Mouse (Mus musculus): ENCODE results near the gene Zmynd11. TPM values are rescaled to one million over a fixed set of nuclear protein-coding genes. Genes with fewer than 3 reads are reported as not detected.

The Zmynd11 gene
- polyA plus RNA-seq, 1 experiment from 2014 or later, result 104 TPM

- WGBS, result 91% methylated on average over 4 of the region's 4 CpGs
- Histone ChIP-seq H3K4me3 (no peak overlapping the region), H3K9me3 (no peaks in the 10 kb centered on the region), H3K9ac (no peak overlapping the region), H3K27ac (replicated peaks) (no peak overlapping the region), H3K4me2 (no peak overlapping the region), H3K27me3 (no peaks in the 10 kb centered on the region), H3K36me3 (peaks cover 67% of the 10 kb centered on the region), H3K4me1 (replicated peaks) (no peaks in the 10 kb centered on the region)
- ATAC-seq (ENCODE audit: low read depth), result no peak
Measured at GRCm38 (mm10) chr13:9683280-9683679, 81.8 kb downstream of the Zmynd11 start.

- H3K36me3 ChIP-seq, result peaks cover 50% of the 10 kb centered on the region
- no peaks in the 10 kb centered on the region for H3K27me3 ChIP-seq
- no peak overlapping the region for H3K4me3 ChIP-seq
- H3K27ac ChIP-seq (replicated peaks), result no peak overlapping the region
- H3K9ac ChIP-seq, result no peak overlapping the region
- H3K4me1 ChIP-seq (replicated peaks), result no peaks in the 10 kb centered on the region
- no peaks in the 10 kb centered on the region for H3K9me3 ChIP-seq
- no peak overlapping the region for H3K4me2 ChIP-seq
- no peak for ATAC-seq (ENCODE audit: low read depth)
- 98% methylated on average over 3 of the region's 3 CpGs for WGBS
Measured at GRCm38 (mm10) chr13:9681492-9681891, 83.6 kb downstream of the Zmynd11 start.

DNA sequence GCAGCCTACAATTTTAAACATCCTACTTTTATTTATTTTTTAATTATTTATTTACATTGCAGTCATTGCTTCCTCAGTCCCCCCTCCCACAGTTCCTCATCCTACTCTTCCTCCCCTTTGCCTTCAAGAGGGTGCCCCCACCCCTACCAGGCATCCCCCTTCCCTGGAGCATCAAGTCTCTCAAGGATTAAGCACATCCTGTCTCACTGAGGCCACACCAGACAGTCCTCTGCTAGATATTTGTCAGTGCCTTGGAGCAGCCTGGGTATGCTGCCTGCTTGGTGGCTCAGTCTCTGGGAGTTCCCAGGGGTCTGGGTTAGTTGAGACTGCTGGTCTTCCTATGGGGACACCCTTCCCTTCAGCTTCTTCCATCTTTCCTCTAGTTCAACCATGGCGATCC lies 91.0 kb downstream of the Zmynd11 start:
- H3K9me3 ChIP-seq, result peaks cover 9% of the 10 kb centered on the region; the same call in 1 of the 2 replicates
- 90% methylated on average over 1 of the region's 1 CpGs for WGBS
- H3K36me3 ChIP-seq, result peaks cover 29% of the 10 kb centered on the region
- no peak overlapping the region for H3K9ac ChIP-seq
- no peak overlapping the region for H3K4me3 ChIP-seq
- no peak overlapping the region for H3K27ac ChIP-seq (replicated peaks)
- H3K4me1 ChIP-seq (replicated peaks), result no peaks in the 10 kb centered on the region
- no peak overlapping the region for H3K4me2 ChIP-seq
- no peaks in the 10 kb centered on the region for H3K27me3 ChIP-seq
- no peak for ATAC-seq (ENCODE audit: low read depth)

DNA sequence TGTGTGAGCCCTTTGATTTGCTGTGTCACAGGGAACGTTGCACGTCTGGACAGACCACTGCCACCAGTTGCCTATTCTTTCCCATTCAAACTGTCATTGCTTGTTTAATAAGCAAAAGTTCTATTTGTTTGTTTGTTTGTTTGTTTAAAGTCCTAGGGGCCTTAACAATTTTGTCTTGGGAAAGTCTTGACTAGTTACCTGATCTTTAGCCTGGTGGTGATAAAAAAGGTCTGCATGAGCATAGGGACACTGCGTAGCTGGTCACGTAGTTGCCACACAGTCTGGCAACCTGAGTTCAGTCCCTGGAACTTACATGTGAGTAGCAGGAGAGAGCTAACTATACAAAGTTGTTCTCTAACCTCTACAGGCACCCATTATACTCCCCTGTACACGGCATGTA lies 95.9 kb downstream of the Zmynd11 start:
- Histone ChIP-seq H3K9ac (no peak overlapping the region), H3K9me3 (no peaks in the 10 kb centered on the region), H3K4me3 (no peak overlapping the region), H3K27ac (replicated peaks) (no peak overlapping the region), H3K36me3 (peaks cover 37% of the 10 kb centered on the region), H3K4me2 (no peak overlapping the region), H3K27me3 (no peaks in the 10 kb centered on the region), H3K4me1 (replicated peaks) (no peaks in the 10 kb centered on the region)
- WGBS, result 95% methylated on average over 5 of the region's 5 CpGs
- ATAC-seq (ENCODE audit: low read depth), result no peak

DNA sequence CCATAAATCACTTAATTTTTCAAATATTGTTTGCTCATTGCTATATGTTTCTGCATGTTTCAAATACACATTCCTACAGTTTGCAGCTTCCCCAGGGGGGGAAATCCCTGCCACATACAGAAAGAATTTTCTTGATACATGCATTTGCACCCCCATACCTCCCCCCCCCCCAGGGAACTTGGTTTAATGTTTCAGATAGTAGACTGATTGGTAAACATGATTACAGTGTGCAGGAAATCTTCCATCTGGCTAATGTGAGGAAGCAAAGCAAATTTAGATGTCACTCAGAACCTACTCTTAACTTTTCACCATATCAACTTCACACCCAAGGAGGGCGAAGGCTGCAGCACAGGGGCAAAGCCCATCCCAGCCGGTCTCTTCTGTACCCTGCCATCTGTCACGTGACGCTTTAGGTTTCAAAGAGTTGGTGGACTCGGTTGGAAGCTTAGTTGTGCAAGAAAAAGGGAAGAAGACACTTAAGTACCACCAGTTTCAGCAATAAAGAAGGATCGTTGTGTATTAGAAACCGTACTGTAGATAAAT lies 97.1 kb downstream of the Zmynd11 start:
- no peak for ATAC-seq (ENCODE audit: low read depth)

DNA sequence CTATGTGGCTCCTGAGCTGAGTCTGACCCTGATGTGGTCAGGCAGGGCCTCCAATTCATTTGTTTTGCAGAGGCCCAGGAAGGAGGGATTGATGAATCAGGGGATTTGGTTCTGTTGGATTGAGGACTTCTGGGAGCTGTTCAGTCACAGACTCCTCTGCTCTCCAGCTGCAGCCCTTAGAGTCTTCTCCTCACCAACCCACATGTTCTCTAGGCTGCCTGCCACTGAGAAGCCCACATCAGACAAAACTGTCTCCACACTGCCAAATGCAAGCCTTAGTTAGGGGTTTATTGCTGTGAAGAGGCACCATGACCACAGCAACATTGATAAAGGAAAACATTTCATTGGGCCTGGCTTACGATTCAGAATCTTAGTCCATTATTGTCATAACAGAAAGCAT lies 101.5 kb downstream of the Zmynd11 start:
- Histone ChIP-seq H3K36me3 (peaks cover 63% of the 10 kb centered on the region), H3K4me2 (no peak overlapping the region), H3K9ac (no peak overlapping the region), H3K4me1 (replicated peaks) (no peaks in the 10 kb centered on the region), H3K9me3 (no peaks in the 10 kb centered on the region), H3K4me3 (no peak overlapping the region), H3K27me3 (no peaks in the 10 kb centered on the region), H3K27ac (replicated peaks) (no peak overlapping the region)
- no peak for ATAC-seq (ENCODE audit: low read depth)
- 94% methylated on average over 1 of the region's 1 CpGs for WGBS

More for the DNA sequence above, 97.1 kb downstream of the Zmynd11 start:
- WGBS, result 83% methylated on average over 7 of the region's 7 CpGs
- Histone ChIP-seq H3K36me3 (peaks cover 44% of the 10 kb centered on the region), H3K4me3 (no peak overlapping the region), H3K9me3 (no peaks in the 10 kb centered on the region), H3K9ac (no peak overlapping the region), H3K4me2 (no peak overlapping the region), H3K4me1 (replicated peaks) (no peaks in the 10 kb centered on the region), H3K27ac (replicated peaks) (no peak overlapping the region), H3K27me3 (no peaks in the 10 kb centered on the region)

- Histone ChIP-seq H3K4me1 (replicated peaks) (no peaks in the 10 kb centered on the region), H3K9me3 (no peaks in the 10 kb centered on the region), H3K9ac (no peak overlapping the region), H3K4me2 (no peak overlapping the region), H3K4me3 (no peak overlapping the region), H3K27me3 (no peaks in the 10 kb centered on the region), H3K36me3 (peaks cover 77% of the 10 kb centered on the region), H3K27ac (replicated peaks) (no peak overlapping the region)
- WGBS, result 76% methylated on average over 1 of the region's 1 CpGs
- no peak for ATAC-seq (ENCODE audit: low read depth)
Measured at GRCm38 (mm10) chr13:9660711-9661110, 104.4 kb downstream of the Zmynd11 start.

DNA sequence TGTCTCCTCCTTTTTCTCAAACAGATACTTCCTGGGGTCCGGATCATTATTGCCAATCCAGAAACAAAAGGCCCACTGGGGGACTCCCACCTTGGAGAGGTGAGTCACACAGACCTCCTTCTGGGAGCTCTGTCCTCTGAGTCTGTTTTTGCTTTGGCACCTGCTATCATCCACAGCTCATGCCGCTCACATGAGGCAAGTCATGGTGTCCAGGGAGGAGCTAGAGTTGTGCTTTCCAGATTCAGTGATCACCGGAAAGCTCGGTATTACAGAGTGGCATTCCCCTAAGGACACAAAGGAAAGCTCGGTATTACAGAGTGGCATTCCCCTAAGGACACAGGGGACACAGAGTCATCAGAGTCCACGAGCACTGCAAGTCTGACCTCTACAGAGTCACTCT lies 108.5 kb downstream of the Zmynd11 start:
- Histone ChIP-seq H3K9me3 (no peaks in the 10 kb centered on the region), H3K27me3 (no peaks in the 10 kb centered on the region), H3K27ac (replicated peaks) (no peak overlapping the region), H3K4me2 (no peak overlapping the region), H3K4me3 (no peak overlapping the region), H3K36me3 (peaks cover 50% of the 10 kb centered on the region), H3K4me1 (replicated peaks) (no peaks in the 10 kb centered on the region), H3K9ac (no peak overlapping the region)
- no peak for ATAC-seq (ENCODE audit: low read depth)
- WGBS, result 84% methylated on average over 6 of the region's 6 CpGs

GRCm38 (mm10) chr13:9653018-9653417 lies 112.1 kb downstream of the Zmynd11 start:
- no peak for ATAC-seq (ENCODE audit: low read depth)
- Histone ChIP-seq H3K4me1 (replicated peaks) (no peaks in the 10 kb centered on the region), H3K36me3 (peaks cover 21% of the 10 kb centered on the region), H3K4me3 (no peak overlapping the region), H3K27ac (replicated peaks) (no peak overlapping the region), H3K9ac (no peak overlapping the region), H3K27me3 (no peaks in the 10 kb centered on the region), H3K9me3 (no peaks in the 10 kb centered on the region), H3K4me2 (no peak overlapping the region)
- 91% methylated on average over 3 of the region's 3 CpGs for WGBS

DNA sequence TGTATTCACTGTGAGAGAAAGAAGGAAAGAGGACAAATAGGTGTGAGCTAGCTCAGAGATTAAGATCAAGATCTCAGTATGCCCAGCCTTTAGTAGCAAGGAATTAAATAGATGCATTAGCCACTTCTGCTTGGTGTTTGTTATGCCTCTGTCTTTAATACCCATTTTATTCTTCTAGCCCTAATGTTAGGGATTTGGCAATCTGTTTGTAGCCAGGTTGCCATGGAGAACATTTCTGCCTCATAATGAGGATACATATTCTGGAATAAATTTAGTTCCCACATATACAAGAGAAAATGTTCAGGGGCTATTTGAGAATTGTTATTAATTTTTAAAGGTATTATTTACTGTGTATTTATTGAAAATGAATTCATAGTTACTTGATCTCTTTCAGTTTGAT lies 114.5 kb downstream of the Zmynd11 start:
- H3K27ac ChIP-seq (replicated peaks), result no peak overlapping the region

GRCm38 (mm10) chr13:9649894-9650293 lies 115.2 kb downstream of the Zmynd11 start:
- H3K36me3 ChIP-seq, result peaks cover 12% of the 10 kb centered on the region
- H3K9me3 ChIP-seq, result no peaks in the 10 kb centered on the region
- H3K4me1 ChIP-seq (replicated peaks), result no peaks in the 10 kb centered on the region
- no peak overlapping the region for H3K4me3 ChIP-seq
- 91% methylated on average over 1 of the region's 1 CpGs for WGBS
- ATAC-seq (ENCODE audit: low read depth), result no peak
- H3K9ac ChIP-seq, result no peak overlapping the region
- H3K4me2 ChIP-seq, result no peak overlapping the region
- H3K27ac ChIP-seq (replicated peaks), result no peak overlapping the region
- H3K27me3 ChIP-seq, result no peaks in the 10 kb centered on the region

More for the DNA sequence above, 114.5 kb downstream of the Zmynd11 start:
- Histone ChIP-seq H3K9ac (no peak overlapping the region), H3K4me3 (no peak overlapping the region), H3K27me3 (no peaks in the 10 kb centered on the region), H3K36me3 (peaks cover 12% of the 10 kb centered on the region), H3K4me1 (replicated peaks) (no peaks in the 10 kb centered on the region), H3K9me3 (no peaks in the 10 kb centered on the region), H3K4me2 (no peak overlapping the region)
- ATAC-seq (ENCODE audit: low read depth), result no peak

DNA sequence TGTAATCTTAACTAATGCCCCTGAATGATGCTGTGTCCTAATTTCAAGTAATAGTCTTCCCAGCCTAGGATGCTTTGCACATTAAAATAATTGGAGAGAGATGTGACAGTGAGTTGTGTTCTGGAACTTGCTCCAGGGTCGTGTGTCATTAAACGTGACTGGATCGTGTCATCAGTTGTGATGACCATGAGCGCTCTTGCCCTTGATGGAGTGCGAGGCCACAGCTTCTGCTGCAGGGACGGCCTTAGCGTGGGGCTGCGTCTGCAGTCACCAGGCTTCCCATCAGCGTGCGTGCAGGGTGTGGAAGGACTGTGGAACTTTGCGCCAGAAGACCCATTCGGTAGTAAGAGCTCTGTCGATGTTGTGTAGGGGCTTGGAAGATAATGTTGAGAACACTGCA lies 116.4 kb downstream of the Zmynd11 start:
- no peak overlapping the region for H3K4me3 ChIP-seq
- no peaks in the 10 kb centered on the region for H3K4me1 ChIP-seq (replicated peaks)
- WGBS, result 96% methylated on average over 13 of the region's 13 CpGs

DNA sequence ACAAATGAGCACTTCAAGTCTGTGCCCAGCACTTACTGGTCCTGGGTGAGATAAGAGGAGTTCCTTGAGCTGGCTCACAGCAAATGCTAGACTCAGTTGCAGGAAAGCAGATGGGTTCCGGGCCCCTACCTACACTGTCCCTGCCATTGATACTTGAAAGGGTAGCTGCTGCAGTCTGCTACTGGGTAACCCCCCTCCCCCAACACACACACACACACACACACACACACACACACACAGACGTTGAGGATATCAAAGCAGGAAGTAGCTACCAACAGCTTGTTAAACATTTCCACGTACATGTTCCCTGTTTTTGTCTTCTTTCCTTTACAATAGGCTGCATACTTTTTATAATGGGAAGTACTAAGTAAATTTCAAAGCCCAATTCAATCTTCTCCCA lies 127.2 kb downstream of the Zmynd11 start:
- Histone ChIP-seq H3K4me2 (no peak overlapping the region), H3K27ac (replicated peaks) (no peak overlapping the region), H3K9me3 (no peaks in the 10 kb centered on the region), H3K9ac (no peak overlapping the region), H3K4me1 (replicated peaks) (no peaks in the 10 kb centered on the region), H3K36me3 (peaks cover 14% of the 10 kb centered on the region), H3K27me3 (no peaks in the 10 kb centered on the region), H3K4me3 (no peak overlapping the region)
- no peak for ATAC-seq (ENCODE audit: low read depth)
- 67% methylated on average over 3 of the region's 3 CpGs for WGBS

More for the DNA sequence above, 116.4 kb downstream of the Zmynd11 start:
- Histone ChIP-seq H3K4me2 (no peak overlapping the region), H3K9ac (no peak overlapping the region), H3K27ac (replicated peaks) (no peak overlapping the region), H3K27me3 (no peaks in the 10 kb centered on the region), H3K36me3 (peaks cover 8% of the 10 kb centered on the region; the same call in 1 of the 2 replicates), H3K9me3 (no peaks in the 10 kb centered on the region)
- no peak for ATAC-seq (ENCODE audit: low read depth)

All from neural tube, embryonic 13.5 days (tissue).